Mouse (Mus musculus): Measurements from ENCODE around the gene Dnajc12. TPM values are rescaled to one million over a fixed set of nuclear protein-coding genes. Genes with fewer than 3 reads are reported as not detected.
"Not testable (repeated sequence)": the region's sequence is repeated elsewhere in the genome, so short reads cannot be mapped to it uniquely, and the experiment has no call there.

Gene Dnajc12
- polyA plus RNA-seq, 1 experiment = 1.2 TPM

DNA sequence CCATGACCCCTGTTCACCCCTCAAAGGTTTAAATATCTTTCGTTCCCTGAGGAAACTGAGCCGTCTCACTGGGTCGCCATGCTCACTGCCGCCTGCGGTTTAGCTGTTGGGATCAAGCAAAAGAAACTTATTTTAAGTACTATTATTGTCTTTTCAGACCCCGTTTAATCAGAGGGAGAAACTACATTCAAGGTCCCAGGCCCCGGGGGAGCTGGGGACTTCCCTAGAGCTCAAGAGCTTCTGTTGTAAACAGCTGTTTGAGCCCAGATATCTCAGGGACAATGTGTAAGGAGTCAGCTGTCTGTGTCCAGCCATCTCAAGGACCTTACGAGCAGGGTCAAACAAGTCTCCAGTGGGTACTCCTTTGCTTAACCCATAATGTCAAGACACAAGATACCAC, 44.9 kb downstream of the Dnajc12 start:
- WGBS = 83% methylated on average over 8 of the region's 8 CpGs
- no peak for DNase-seq (ENCODE audit: low read depth, low spot score)

DNA sequence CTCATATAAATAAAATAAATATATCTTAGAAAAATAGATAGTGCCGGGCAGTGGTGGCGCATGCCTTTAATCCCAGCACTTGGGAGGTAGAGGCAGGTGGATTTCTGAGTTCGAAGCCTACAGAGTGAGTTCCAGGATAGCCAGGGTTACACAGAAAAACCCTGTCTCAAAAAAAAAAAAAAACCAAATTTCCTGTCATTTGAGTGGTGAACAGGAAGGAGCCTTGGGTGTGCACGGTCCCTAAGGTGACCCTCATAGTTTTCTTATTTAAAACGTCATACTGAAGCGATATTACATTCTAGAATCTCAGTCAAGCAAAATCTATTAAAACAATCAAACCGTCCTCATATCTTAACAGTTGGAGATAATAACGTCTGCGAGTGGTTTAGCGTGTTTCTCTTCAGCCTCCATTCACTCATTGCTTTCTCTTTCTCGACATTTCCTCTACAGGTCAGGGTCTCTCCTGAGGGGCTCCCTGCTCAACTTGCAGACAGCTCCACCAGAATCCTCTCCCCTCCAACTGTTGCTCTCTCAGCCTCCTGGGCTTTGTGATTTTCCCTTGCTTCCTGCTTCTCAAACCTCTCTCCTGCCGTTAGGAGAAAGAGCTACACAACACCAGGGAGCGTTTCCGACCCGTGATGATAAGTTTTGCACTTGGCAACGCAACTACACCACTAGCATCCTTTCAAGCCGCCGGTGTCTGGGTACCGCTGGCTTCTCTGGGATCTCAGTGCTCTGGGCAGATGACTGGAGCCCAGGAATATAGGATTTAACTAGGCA, 46.2 kb downstream of the Dnajc12 start:
- no peak for DNase-seq (ENCODE audit: low read depth, low spot score)
- WGBS = 15% methylated on average over 19 of the region's 19 CpGs

DNA sequence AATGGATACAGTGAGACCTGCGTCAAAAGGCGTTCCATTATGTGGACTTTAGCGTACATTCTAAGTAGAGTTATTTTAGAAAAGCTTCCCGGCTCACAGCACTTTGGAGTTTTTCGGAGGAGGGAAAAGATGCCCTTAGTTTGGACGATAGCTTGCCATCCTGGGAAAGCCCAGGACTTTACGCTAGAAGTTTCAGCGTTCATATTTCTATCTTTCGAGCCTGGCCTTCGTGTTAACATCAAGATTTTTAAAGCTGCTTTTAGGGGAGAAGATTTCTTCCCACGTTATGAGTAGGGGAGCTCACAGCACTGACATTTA, 46.7 kb downstream of the Dnajc12 start:
- 2% methylated on average over 11 of the region's 11 CpGs for WGBS
- no peak for DNase-seq (ENCODE audit: low read depth, low spot score)

DNA sequence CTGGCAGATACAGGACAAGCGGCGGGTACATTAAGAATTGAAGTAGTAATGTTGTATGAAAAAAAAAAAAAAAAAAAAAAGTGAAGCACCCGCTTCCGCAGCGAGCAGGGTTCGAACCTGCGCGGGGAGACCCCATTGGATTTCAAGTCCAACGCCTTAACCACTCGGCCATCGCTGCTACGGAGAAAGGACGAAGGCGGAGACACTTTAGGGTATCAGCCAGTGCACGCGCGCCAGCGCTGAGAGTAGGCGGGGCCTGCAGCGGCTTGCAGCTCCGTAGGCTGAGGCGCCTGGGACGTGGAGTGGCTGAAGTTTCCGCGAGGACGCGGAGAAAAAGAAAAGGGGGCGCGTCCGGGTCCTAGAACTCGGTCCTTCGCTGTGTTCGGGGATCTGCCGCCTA, 47.1 kb downstream of the Dnajc12 start:
- under 1% methylated on average over 34 of the region's 34 CpGs for WGBS
- peak; percentile 75 for DNase-seq (ENCODE audit: low read depth, low spot score)

DNA sequence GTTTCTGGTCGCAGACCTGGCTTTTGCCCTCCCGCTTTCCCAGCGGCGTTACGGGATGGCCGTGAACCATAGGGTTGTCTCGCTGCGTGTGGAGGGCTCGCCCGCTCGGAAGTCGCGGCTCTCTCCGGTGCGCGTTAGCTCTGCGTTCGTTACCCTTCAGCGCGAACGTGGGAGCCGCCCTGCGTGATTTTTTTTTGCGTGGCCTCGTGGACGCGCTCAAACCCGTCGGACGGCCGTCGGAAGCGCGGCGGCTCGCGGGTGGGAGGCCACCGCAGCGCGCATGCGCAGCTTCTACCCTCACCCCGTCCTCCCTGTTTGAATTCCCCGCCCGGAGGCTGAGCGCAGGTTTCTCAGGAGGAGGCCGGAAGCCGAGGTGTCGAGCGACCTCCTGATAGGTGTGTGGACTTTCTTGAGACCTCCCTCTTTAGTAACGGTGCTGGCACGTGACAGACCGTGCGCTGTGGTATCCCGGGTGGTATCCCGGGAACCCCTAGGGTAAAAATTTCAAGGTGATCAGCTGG, 47.6 kb downstream of the Dnajc12 start, which contains the start of gene Ctnna3:
Gene Ctnna3 (plus strand): TSS at position 314 of the 521 bp plus-strand sequence.
- under 1% methylated on average over 55 of the region's 55 CpGs for WGBS
- peak; percentile 84 for DNase-seq (ENCODE audit: low read depth, low spot score)

DNA sequence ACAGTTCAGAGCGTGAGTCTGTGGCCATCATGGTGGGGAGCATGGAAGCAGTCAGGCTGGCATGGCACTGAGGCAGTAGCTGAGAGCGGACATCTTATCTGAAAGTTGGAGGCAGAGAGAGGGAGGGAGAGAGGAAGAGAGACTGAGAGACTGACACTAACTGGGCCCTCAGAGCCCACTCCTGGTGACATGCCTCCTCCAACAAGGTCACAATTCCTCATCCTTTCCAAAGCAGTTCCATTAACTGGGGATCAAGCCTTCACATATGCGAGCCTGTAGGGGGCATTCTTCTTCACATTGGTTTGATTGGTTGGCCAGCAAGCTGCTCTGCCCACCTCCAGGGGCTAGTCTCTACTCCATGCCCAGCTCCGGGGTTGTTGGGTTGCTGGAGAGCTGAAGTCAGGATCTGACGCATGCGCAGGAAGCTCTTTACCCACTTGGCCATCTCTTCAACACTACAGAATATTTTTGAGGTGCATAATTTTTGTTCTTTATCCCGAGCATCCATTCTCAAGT, 49.0 kb downstream of the Dnajc12 start:
- no peak for DNase-seq (ENCODE audit: low read depth, low spot score)
- 92% methylated on average over 7 of the region's 7 CpGs for WGBS

DNA sequence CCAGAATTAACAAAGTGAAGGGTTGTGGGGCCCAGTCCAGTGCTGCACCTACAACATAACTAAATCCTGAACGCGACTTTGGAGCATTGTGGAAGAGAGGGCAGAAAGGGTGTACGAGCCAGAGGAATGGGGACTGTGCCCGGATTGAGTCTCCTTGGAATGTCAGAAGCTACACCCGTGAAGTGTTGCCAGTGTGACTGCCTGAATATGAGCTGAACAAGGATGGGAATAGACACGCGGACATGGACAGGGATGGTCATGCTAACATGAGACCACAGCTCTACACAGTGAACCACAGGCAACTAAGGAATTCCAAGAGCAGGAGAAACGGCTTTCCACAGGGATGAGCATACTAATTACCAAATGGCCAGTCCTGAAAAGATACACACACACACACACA, 49.9 kb downstream of the Dnajc12 start:
- WGBS = 91% methylated on average over 8 of the region's 8 CpGs
- DNase-seq (ENCODE audit: low read depth, low spot score) = no peak

DNA sequence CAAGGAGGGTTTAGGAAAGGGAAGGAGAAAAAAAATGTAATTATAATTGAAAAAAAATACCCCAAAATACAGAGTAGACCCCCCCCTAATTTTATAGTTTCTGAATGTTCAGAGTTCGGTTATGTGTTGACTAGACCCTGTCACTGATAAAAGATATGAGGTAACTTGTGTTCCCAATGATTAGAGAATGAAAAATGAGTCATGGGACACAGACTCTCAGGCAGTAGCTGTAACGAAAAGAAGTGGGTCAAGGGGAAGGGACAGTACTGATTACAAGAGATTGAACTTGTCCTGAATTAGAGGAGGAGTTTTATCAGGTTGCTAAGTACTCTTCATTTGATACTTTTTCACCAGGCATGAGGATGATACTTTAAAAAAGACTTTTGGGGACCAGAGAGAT, 50.6 kb downstream of the Dnajc12 start:
- DNase-seq (ENCODE audit: low read depth, low spot score) = no peak
- WGBS = 70% methylated on average over 2 of the region's 2 CpGs

DNA sequence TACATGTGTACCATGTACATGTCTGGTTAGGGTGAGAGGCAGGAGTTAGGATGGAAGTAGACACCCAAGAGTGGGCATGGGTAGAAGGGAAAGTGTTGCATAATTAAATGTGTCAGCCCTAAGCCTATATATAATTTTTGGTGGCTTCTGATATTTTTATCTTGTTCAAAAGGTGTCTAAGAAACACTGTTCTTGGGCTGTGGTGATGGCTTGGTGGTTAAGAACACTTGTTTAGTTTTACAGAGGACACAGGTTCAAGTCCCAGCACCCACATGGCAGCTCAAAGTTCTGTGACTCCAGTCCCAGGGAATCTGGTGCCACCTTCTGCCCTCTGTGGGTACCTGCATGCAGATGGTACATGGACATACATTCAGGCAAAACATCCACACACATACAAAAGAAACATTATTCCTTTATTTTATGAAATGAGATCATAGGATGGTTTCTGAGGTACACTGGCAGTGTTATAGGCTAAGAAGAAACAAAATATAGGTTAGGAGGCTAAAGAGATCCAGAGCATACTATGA, 56.6 kb downstream of the Dnajc12 start:
- no peak for DNase-seq (ENCODE audit: low read depth, low spot score)

DNA sequence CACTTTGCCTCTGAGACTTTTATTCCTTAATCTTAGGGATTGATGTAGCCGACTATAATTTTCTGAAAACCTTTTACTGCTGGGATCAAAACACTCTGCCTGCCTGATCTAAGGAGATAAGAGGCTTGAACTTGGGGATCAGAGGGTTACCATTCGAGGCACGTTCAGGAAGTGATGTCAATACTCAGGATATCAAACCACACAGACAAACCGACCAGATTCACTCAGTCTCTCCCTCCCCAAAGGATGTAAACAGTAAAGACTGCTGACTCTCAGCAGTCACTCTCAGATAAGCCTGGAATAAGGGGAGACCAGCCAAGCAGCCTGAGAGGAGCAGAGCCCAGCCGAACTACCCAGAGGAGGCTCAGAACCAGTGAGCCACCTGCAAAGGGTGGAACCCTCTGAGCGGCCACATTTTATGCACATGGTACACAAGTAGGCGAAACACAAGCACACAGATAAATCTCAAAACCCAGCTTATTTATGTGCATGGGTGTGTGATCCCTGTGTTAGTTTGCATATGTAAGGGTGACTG, 57.5 kb downstream of the Dnajc12 start:
- WGBS = 63% methylated on average over 7 of the region's 7 CpGs
- DNase-seq (ENCODE audit: low read depth, low spot score) = no peak

DNA sequence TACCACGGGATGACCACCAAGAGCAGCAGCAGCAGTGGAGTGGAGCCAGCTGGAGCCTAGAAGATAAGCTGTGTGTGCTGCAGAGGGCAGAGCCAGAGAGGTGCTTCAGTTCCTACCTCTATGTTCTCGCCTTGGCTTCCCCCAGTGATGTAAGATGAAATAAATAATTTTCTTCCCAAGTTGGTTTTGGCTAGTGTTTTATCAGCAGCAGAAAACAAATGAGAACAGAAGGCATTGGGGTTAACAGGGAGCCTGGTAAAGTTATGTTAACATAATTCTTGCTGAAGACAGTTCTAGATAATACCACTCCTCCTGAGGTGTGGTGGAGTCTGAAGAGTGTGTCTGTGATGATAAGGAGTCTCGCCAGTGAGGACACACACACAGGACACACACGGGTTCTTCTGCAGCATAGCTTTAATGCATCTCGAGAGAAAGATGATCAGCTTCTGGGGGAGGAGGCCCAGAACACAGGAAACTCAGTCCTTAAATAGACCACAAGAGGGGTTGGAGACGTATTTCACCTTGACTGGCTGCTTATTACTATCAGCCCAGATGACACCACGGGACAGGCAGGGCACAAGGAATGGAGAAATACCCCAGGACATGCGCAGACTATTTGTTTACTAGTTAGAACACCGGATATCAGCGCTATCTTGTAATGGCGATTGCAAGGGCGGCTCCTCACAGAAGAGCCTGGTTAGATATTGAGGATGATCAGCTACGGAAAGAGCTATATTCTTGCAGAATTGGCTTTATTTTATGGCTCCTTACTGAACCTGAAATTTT, 62.6 kb downstream of the Dnajc12 start:
- 80% methylated on average over 13 of the region's 13 CpGs for WGBS

DNA sequence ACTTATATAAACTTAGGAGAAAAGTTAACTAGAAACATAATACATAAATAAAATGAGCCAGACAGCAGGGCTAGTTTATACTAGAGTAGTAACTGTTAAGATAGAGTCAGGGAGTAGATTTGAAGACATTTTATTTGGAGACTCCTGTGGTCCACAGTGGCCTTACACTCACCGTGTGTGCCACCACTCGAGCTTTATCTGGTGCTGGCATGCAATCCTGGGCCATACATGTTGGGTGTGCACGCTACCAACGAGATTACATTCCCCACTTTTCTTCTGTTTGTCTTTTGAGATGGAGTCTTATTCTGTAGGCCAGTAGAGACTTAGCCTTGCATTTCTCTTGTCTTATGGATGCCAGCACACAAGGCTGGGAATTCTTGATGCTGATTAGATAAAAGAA, 71.7 kb downstream of the Dnajc12 start:
- no peak for DNase-seq (ENCODE audit: low read depth, low spot score)
- 83% methylated on average over 4 of the region's 4 CpGs for WGBS

More for the DNA sequence above, 62.6 kb downstream of the Dnajc12 start:
- not testable (repeated sequence) for DNase-seq (ENCODE audit: low read depth, low spot score)

DNA sequence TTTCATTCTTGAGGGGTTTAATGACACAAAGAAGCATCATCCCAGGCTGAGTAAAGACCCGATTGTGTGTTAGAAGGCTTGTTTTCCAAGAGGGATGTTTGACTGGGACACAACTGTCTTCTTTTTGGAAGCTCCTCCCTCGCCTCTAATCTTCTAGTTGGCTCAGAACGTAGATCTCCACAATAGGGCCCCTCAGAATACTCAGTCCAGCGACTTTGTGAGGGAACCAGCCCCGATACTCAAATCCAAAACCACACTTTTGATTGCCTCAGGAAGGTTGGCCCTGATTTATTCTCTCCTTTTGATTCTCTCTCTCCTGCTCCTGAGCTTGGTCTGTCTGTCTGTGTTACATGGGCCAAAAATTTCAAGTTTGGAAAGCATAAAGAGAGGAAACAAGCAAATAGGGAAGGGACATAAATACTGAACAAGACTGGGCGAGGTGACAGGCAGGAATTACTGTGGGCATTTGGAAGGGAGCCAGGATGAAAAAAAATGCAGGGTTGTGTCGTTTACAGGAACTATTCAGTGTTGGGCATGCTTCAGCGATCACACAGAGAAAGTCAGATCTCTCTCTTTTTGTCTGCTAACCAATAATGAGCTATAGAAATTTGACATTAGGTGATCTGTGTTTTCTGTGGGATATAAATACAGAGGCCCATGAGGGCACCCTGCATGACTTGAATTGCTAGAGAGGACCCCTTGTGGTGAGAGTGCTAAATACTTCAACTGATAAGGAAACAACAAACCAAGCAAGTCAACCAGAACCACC, 73.1 kb downstream of the Dnajc12 start:
- WGBS = 44% methylated on average over 8 of the region's 8 CpGs

DNA sequence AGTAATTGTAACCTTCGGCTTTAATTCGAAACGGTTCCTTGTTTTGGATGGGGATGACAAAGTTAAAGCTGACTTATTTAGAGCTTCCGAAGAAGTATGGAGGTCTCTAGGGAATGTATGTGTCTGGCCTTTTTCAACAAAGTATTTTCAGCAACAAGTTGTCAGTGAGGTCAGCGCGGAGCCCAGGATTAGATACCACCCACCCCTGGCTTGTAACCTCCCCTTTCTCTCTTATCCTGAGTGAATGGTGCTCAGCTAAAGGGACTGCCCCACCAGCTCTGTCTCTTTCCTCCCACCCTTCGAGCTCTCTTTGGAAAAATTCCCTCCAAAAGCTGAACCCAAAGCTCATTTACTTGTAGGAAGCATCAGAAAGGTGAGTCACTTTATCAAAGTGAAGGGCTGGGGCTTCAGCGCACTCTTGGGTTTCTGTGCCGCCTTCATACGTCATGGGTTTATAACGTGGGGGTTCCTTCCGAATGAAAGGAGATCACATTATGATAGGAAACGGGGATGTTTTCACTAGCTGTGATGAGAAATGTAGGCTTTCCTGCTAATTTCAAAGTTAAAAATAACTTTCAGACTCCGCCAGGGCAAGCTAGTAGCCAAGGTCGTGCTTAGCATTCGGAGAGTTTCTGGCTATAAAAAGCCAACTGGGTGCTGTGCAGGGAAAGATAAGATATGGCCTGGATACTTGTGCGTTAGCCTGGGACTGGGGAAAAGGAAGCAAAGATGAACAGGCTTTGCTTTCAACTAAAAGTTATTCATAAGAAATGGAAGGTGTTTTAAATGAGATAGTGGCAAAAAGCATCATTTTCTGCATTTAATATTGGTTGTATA, 75.3 kb downstream of the Dnajc12 start:
- DNase-seq (ENCODE audit: low read depth, low spot score) = no peak
- WGBS = 56% methylated on average over 17 of the region's 17 CpGs

More for the DNA sequence above, 73.1 kb downstream of the Dnajc12 start:
- DNase-seq (ENCODE audit: low read depth, low spot score) = no peak

Other genes with a start within 250 kb of the Dnajc12 start
- gene Mypn, start 178.5 kb upstream of the Dnajc12 start, polyA plus RNA-seq (2012; rRNA removed) = 0.12 and 0.16 TPM in 2 replicates
- gene Herc4, start 138.6 kb upstream of the Dnajc12 start, polyA plus RNA-seq (2012; rRNA removed) = 15.6 and 17.7 TPM in 2 replicates
- gene Sirt1, start 739 bp upstream of the Dnajc12 start, polyA plus RNA-seq (2012; rRNA removed) = 2.0 and 3.2 TPM in 2 replicates
- not detected in 2 replicates for gene Gm7075, start 39.3 kb downstream of the Dnajc12 start, polyA plus RNA-seq (2012; rRNA removed)
- 0.14 and 0.40 TPM in 2 replicates for gene Ctnna3, start 47.7 kb downstream of the Dnajc12 start, polyA plus RNA-seq (2012; rRNA removed)

Data from large intestine, adult 2 months (tissue).